Mouse (Mus musculus) ovary, adult 10 weeks (tissue): ENCODE measurements around the gene Zmiz2. TPM values are rescaled to one million over a fixed set of nuclear protein-coding genes. Genes with fewer than 3 reads are reported as not detected.

Source experiments
- polyA plus RNA-seq: library from polyadenylated mRNA; stranded (reverse); fragments of 350-450 nt; fragmentation: Illumina TruSeq; extraction: RNeasy Lipid Tissue Mini Kit (QIAGEN cat#74804); gene quantifications from one replicate; pipeline ENCODE4 v1.2.3, GENCODE M21; 2014

The Zmiz2 gene
- 0.63 TPM for polyA plus RNA-seq

DNA sequence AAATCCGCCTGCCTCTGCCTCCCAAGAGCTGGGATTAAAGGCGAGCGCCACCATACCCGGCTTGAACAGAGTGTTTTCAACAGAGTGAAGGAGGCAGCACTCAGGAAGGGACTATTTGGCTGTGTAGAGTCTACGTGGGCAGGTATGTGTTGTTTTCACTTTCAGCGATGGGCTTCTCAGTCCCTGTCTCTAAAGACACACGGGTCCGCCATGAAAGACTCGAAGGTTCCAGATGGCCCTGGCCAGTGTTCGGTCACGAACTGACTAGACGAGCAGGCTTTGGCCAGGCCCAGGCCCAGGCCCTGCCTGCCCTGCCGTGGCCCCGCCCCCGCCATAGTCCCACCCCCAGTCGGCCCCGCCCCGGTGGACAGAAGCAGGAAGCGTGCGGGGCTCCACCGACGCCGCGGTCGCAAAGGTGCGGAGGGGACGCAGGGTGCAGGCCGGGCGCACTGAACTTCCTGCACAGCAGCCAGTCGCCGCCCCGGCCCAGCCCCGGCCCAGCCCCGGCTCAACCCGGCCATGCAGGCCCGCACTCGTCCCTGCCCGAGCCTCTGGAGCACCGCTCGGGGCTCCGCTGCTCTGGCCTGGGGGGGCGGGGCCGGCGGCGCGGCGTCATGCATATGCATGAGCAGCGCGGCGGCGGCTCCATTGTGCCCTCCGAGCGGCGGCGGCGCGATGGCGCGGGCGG, at the start of gene Zmiz2:
TSS of gene Zmiz2 (plus strand) at position 349 of the 688 bp plus-strand sequence.

GRCm38 (mm10) chr11:6414751-6415550, 26.1 kb downstream of the Zmiz2 start, which contains the start of gene Ppia:
TSS of gene Ppia (plus strand) at chr11:6415443.

DNA sequence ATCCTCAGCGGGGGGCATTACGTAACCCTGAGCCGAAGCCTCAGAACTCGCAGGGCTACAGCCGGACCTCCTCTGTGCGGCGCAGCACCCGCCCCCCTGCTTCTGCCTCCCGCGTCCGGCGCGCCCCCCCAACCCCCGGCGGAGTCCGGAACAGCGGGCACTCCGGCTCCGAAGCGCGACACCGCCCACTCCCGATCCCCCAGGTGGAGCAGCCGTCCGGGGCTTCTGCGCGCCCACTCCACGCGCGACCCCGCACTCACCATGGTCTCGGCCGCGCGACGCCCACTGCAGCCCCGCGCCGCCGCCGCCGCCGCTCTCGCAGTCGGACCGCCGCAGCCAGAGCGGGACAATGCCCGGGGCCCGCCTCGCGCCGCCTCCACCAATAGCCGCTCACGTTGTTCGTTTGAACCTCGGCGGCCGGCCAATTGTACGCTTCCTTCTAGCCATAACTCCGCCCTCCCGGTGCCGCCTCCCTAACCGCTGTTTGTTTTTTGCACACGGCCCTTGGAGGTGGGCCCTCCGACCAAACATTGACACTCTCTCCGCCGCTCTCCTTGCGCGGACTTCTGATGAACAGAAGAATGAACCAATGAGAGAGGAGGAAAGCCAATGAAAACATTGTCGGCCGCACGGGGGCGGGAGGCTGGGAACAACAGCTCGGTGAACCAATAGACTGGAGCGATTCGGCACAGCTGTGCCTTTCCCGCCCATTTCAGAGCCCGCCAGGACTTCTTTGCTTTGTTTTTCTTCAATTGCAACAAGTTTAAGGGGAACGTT, 55.4 kb downstream of the Zmiz2 start, which contains the start of gene H2afv:
TSS of gene H2afv (minus strand) at position 367 of the 777 bp plus-strand sequence.

Other genes starting within 250 kb of the Zmiz2 start
- gene A730071L15Rik, start 189.0 kb upstream of the Zmiz2 start, polyA plus RNA-seq: not detected
- 21.9 TPM for gene Nudcd3, start 188.7 kb upstream of the Zmiz2 start, polyA plus RNA-seq
- not detected for gene Npc1l1, start 158.9 kb upstream of the Zmiz2 start, polyA plus RNA-seq
- 8.7 TPM for gene Ddx56, start 121.3 kb upstream of the Zmiz2 start, polyA plus RNA-seq
- gene Tmed4, start 114.2 kb upstream of the Zmiz2 start, polyA plus RNA-seq: 46.5 TPM
- gene Ogdh, start 97.4 kb upstream of the Zmiz2 start, polyA plus RNA-seq: 64.3 TPM
- gene Ppia, start 26.4 kb downstream of the Zmiz2 start, polyA plus RNA-seq: 1,012 TPM
- 19.9 TPM for gene H2afv, start 55.4 kb downstream of the Zmiz2 start, polyA plus RNA-seq
- 347 TPM for gene Purb, start 86.8 kb downstream of the Zmiz2 start, polyA plus RNA-seq
- not detected for gene Myo1g, start 131.9 kb downstream of the Zmiz2 start, polyA plus RNA-seq
- 2.1 TPM for gene Ccm2, start 157.8 kb downstream of the Zmiz2 start, polyA plus RNA-seq
- gene Nacad, start 217.0 kb downstream of the Zmiz2 start, polyA plus RNA-seq: not detected
- gene Tbrg4, start 237.0 kb downstream of the Zmiz2 start, polyA plus RNA-seq: 0.97 TPM
- not detected for gene Wap, start 249.6 kb downstream of the Zmiz2 start, polyA plus RNA-seq